Mouse (Mus musculus) monocyte, adult 5-6 weeks (primary cell): ENCODE measurements around the gene Magi2. TPM values are rescaled to one million over a fixed set of nuclear protein-coding genes. Genes with fewer than 3 reads are reported as not detected.

Source experiments
- ATAC-seq: fragments of 153-309, 156-312 bp; replicated peaks from 2 replicates; pipeline ENCODE4 v1.8.0; 2017; ENCODE audit warnings: mild to moderate bottlenecking; ENCODE audit not compliant: low TSS enrichment, insufficient number of reproducible peaks, severe bottlenecking, poor library complexity, low FRiP score
- total RNA-seq: library from RNA; stranded (forward); fragments of 200-1000, 200-491, 200-594 nt; gene quantifications from 3 replicates; pipeline ENCODE4 v1.2.3, GENCODE M21; 2017

The Magi2 gene
- 0.58 to 1.5 TPM (median 1.3 TPM) in 3 replicates for total RNA-seq

GRCm38 (mm10) chr5:19226866-19227243, at the start of gene Magi2:
Gene Magi2, plus strand, starts transcription at chr5:19227036.
- ATAC-seq = no peak

- ATAC-seq = no peak
Observed at GRCm38 (mm10) chr5:19178594-19178993, 48.2 kb upstream of the Magi2 start.

GRCm38 (mm10) chr5:19186175-19186574, 40.7 kb upstream of the Magi2 start:
- no peak for ATAC-seq

GRCm38 (mm10) chr5:19211665-19212064, 15.2 kb upstream of the Magi2 start:
- ATAC-seq = no peak

GRCm38 (mm10) chr5:19226144-19226865, 531 bp upstream of the Magi2 start:
- ATAC-seq = no peak

- ATAC-seq = no peak
Observed at GRCm38 (mm10) chr5:19227281-19227680, 445 bp downstream of the Magi2 start.

GRCm38 (mm10) chr5:19227791-19228331, 1.0 kb downstream of the Magi2 start:
- no peak for ATAC-seq

GRCm38 (mm10) chr5:19241797-19242196, 15.0 kb downstream of the Magi2 start:
- no peak for ATAC-seq

- no peak for ATAC-seq
Observed at GRCm38 (mm10) chr5:19246426-19246825, 19.6 kb downstream of the Magi2 start.

GRCm38 (mm10) chr5:19247266-19247665, 20.4 kb downstream of the Magi2 start:
- ATAC-seq = no peak

- no peak for ATAC-seq
Observed at GRCm38 (mm10) chr5:19262816-19263215, 36.0 kb downstream of the Magi2 start.

GRCm38 (mm10) chr5:19264627-19265026, 37.8 kb downstream of the Magi2 start:
- no peak for ATAC-seq

- ATAC-seq = no peak
Observed at GRCm38 (mm10) chr5:19292581-19292980, 65.7 kb downstream of the Magi2 start.

GRCm38 (mm10) chr5:19306656-19307055, 79.8 kb downstream of the Magi2 start:
- no peak for ATAC-seq

GRCm38 (mm10) chr5:19309870-19310269, 83.0 kb downstream of the Magi2 start:
- no peak for ATAC-seq

GRCm38 (mm10) chr5:19322532-19322931, 95.7 kb downstream of the Magi2 start:
- no peak for ATAC-seq

- no peak for ATAC-seq
Observed at GRCm38 (mm10) chr5:19337561-19337960, 110.7 kb downstream of the Magi2 start.

- no peak for ATAC-seq
Observed at GRCm38 (mm10) chr5:19368175-19368574, 141.3 kb downstream of the Magi2 start.

- ATAC-seq = no peak
Observed at GRCm38 (mm10) chr5:19395876-19396275, 169.0 kb downstream of the Magi2 start.

- no peak for ATAC-seq
Observed at GRCm38 (mm10) chr5:19400299-19400698, 173.5 kb downstream of the Magi2 start.
